ENCODE assay signal across 8 mouse cellular contexts in the genomic region with DNA sequence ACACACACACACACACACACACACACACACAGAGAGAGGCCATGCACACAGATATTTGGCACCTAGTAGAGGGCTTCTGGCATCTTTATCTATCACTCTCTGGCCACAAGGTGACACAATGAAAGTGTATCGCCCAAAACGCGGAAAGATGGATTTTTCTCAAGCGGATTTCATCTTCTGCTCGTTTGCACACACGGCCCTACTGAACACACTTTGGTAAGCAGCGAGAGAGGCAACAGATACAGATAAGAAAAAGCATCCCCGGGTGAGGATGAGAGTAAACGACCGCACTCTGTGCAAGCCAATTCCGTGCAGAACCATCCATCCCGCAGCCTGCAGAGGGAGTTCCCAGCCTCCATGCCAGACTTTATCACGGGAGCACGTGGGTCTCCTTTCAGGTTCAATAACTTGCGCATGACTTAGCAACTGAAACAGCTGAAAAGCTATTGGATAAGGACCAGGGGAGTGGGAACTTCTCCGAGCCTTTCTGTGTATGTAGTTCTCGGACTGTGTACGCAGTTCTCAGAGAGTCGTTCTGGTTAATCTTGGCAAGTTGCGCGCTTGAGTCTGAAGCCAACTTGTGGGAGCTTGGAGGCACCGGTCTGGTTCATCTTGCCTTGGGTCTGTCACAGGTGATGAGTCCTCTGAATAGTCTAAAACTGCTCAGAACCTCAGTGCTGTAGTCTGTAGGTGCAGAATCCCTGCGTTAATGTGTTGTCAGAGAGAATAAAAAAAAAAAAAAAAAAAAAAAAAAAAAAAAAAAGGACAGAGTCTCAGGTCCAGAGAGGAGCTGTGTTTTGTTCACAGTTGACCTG.
A peak's percentile ranks its signal among the peaks of the same experiment; 100 is the strongest.
DNase-seq lines count a peak whose midpoint lies in the region.

No protein-coding gene starts in this region.

- peak; percentile 27 to 30 for DNase-seq in layer of hippocampus, postnatal 10 days (ENCODE audit: low spot score in 2 of 2)
- no peak for DNase-seq in layer of hippocampus, adult 9-11 months
- DNase-seq in cerebellum, adult 11-12 months, result peak; percentile 64
- DNase-seq in heart, adult 8-10 months (ENCODE audit: low spot score), result peak; percentile 6
- DNase-seq in kidney, adult 9 months, result peak; percentile 63
- DNase-seq in right cerebral cortex, postnatal 4 days, result peak; percentile 33
- no peak for DNase-seq in adrenal gland, postnatal 4 days (ENCODE audit: low spot score in 2 of 2)
- no peak for DNase-seq in layer of hippocampus, adult 9-10 months (ENCODE audit: low spot score)

Comparison
In these comparisons a context has a peak if more than half of its experiments do, and no peak if none do; other contexts are left out.
1. DNase-seq: peak in layer of hippocampus, postnatal 10 days (2 of 2), cerebellum, adult 11-12 months (single experiment), heart, adult 8-10 months (single experiment), kidney, adult 9 months (single experiment) and right cerebral cortex, postnatal 4 days (single experiment); none in layer of hippocampus, adult 9-11 months (single experiment), adrenal gland, postnatal 4 days (0 of 2) and layer of hippocampus, adult 9-10 months (single experiment).